Mouse (Mus musculus) hindbrain, embryonic 10.5 days (tissue): ENCODE measurements around the gene Sgip1. TPM values are rescaled to one million over a fixed set of nuclear protein-coding genes. Genes with fewer than 3 reads are reported as not detected.

Experiments
- DNase-seq: peaks from one replicate; pipeline ENCODE4 v3.0.0-alpha.2; 2017; ENCODE audit warnings: low spot score
- H3K27ac ChIP-seq: fragments of 300-500 bp; sonication (generic); 2 replicates; pipeline ENCODE4 v1.5.1; 2016; ENCODE audit warnings: mild to moderate bottlenecking, moderate library complexity
- H3K27me3 ChIP-seq: fragments of 300-500 bp; sonication (generic); 2 replicates; pipeline ENCODE4 v1.6.1; 2016; ENCODE audit warnings: mild to moderate bottlenecking; ENCODE audit not compliant: poor library complexity, insufficient read depth, severe bottlenecking
- H3K36me3 ChIP-seq: fragments of 300-500 bp; sonication (generic); 2 replicates; pipeline ENCODE4 v1.6.1; 2016; ENCODE audit warnings: mild to moderate bottlenecking, moderate library complexity
- H3K4me1 ChIP-seq: fragments of 300-500 bp; sonication (generic); replicated peaks from 2 replicates; pipeline ENCODE4 v1.6.1; 2016; ENCODE audit warnings: mild to moderate bottlenecking
- H3K4me3 ChIP-seq: fragments of 300-500 bp; sonication (generic); 2 replicates; pipeline ENCODE4 v1.5.1; 2016; ENCODE audit warnings: mild to moderate bottlenecking, moderate library complexity
- H3K9me3 ChIP-seq: fragments of 300-500 bp; sonication (generic); 2 replicates; pipeline ENCODE4 v1.6.1; 2016; ENCODE audit warnings: mild to moderate bottlenecking, moderate library complexity
- WGBS: fragments of 180-500 bp; shearing (Covaris S2); methylation state at CpG from one replicate; pipeline ENCODE4 v1.1.7; 2016; 5-methylcytosine and 5-hydroxymethylcytosine counted together
- polyA plus RNA-seq: library from polyadenylated mRNA; unstranded; fragments of >200 nt; fragmentation: Nextera tagmentation; extraction: Ambion mirVana; gene quantifications from 2 replicates; pipeline ENCODE4 v1.2.1, GENCODE M21; 2016

Sgip1 gene
- polyA plus RNA-seq, 1 experiment from 2014 or later: 14.7 TPM

GRCm38 (mm10) chr4:102895866-102896265 lies 154.8 kb downstream of the Sgip1 start:
- WGBS: 98% methylated on average over 2 of the region's 2 CpGs
- no peaks in the 10 kb centered on the region for H3K4me1 ChIP-seq

GRCm38 (mm10) chr4:102898987-102899386 lies 157.9 kb downstream of the Sgip1 start:
- Histone ChIP-seq H3K4me3 (no peak overlapping the region), H3K36me3 (peaks cover 8% of the 10 kb centered on the region; the same call in 1 of the 2 replicates), H3K27me3 (no peaks in the 10 kb centered on the region), H3K4me1 (no peaks in the 10 kb centered on the region), H3K9me3 (peaks cover 12% of the 10 kb centered on the region; the same call in 1 of the 2 replicates), H3K27ac (no peak overlapping the region)
- 88% methylated on average over 4 of the region's 4 CpGs for WGBS
- no peak for DNase-seq

More at GRCm38 (mm10) chr4:102895866-102896265, 154.8 kb downstream of the Sgip1 start:
- Histone ChIP-seq H3K9me3 (peaks cover 12% of the 10 kb centered on the region; the same call in 1 of the 2 replicates), H3K36me3 (peaks cover 8% of the 10 kb centered on the region; the same call in 1 of the 2 replicates), H3K4me3 (no peak overlapping the region), H3K27ac (no peak overlapping the region), H3K27me3 (no peaks in the 10 kb centered on the region)
- no peak for DNase-seq

DNA sequence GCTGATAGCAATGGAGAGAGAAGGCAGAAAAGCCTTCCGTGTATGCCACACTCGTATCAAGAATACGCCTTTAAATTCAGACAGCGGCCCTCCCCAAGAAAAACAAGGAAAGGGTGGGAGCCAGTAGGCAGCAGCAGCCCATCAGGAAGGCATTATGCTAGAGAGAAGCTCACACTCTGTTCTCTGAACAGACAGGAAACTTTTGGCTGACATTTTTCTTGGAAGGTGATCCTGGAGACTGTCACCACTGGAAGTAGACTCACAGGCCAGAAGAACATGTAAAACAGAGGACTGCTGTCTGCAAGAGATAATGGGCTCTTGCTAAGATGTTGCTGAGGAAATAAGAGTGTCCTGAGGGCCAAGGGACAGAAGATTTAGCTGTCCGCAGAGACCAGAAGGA lies 158.6 kb downstream of the Sgip1 start:
- Histone ChIP-seq H3K36me3 (peaks cover 8% of the 10 kb centered on the region; the same call in 1 of the 2 replicates), H3K4me1 (no peaks in the 10 kb centered on the region), H3K9me3 (peaks cover 12% of the 10 kb centered on the region; the same call in 1 of the 2 replicates), H3K27me3 (no peaks in the 10 kb centered on the region), H3K27ac (no peak overlapping the region), H3K4me3 (no peak overlapping the region)
- 86% methylated on average over 5 of the region's 5 CpGs for WGBS
- DNase-seq: no peak

- no peaks in the 10 kb centered on the region for H3K27me3 ChIP-seq
- H3K36me3 ChIP-seq: peaks cover 8% of the 10 kb centered on the region; the same call in 1 of the 2 replicates
- H3K4me3 ChIP-seq: no peak overlapping the region
- 90% methylated on average over 6 of the region's 6 CpGs for WGBS
- H3K27ac ChIP-seq: no peak overlapping the region
- no peak for DNase-seq
- peaks cover 12% of the 10 kb centered on the region; the same call in 1 of the 2 replicates for H3K9me3 ChIP-seq
- H3K4me1 ChIP-seq: no peaks in the 10 kb centered on the region
Observed at GRCm38 (mm10) chr4:102900166-102900565, 159.1 kb downstream of the Sgip1 start.

- no peak for DNase-seq
- WGBS: 84% methylated on average over 7 of the region's 7 CpGs
Observed at GRCm38 (mm10) chr4:102907843-102908427, 166.8 kb downstream of the Sgip1 start.

DNA sequence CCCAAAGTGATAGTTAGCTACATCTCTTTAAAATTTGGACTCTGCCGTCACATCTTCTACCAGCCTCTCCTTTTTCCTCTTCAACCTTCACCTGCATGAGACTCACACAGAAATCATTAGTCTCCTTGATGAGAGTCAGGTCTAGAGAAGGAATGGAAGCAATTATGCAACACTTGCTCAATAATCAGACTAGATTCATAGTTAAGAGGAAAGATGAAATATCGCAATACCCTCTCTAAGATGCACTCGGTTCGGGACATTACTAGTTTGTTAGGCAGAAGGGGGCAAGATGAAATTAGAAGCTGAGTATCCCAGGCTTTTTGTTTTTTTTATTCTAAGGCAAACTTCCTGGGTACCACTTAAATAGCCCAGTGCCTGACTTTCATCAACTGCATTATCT lies 169.1 kb downstream of the Sgip1 start:
- Histone ChIP-seq H3K27me3 (no peaks in the 10 kb centered on the region), H3K36me3 (no peaks in the 10 kb centered on the region), H3K27ac (no peak overlapping the region), H3K4me1 (no peaks in the 10 kb centered on the region), H3K4me3 (no peak overlapping the region), H3K9me3 (no peaks in the 10 kb centered on the region)
- WGBS: 93% methylated on average over 4 of the region's 4 CpGs
- DNase-seq: no peak

More at GRCm38 (mm10) chr4:102907843-102908427, 166.8 kb downstream of the Sgip1 start:
- no peaks in the 10 kb centered on the region for H3K4me1 ChIP-seq
- no peaks in the 10 kb centered on the region for H3K27me3 ChIP-seq
- H3K27ac ChIP-seq: no peak overlapping the region
- no peaks in the 10 kb centered on the region for H3K9me3 ChIP-seq
- H3K4me3 ChIP-seq: no peak overlapping the region
- no peaks in the 10 kb centered on the region for H3K36me3 ChIP-seq

DNA sequence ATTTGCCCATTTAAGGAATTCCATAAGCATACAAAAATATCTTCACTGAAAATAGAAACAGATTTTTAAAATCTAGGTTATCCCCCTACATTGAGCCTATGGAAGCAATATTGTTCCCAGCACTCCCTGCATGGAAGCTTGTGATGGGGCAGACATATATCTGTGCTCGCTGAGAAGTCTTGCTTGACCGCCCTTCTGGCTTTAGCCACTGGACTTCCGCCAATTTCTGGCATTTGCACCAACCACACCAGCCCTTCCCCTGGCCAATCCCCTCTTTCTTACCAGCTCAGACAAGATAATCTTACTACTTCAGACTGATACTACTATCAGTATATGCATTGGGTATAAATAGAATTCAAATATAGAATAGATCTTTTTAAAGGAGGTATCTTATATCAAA lies 172.1 kb downstream of the Sgip1 start:
- WGBS: 87% methylated on average over 3 of the region's 3 CpGs
- Histone ChIP-seq H3K36me3 (no peaks in the 10 kb centered on the region), H3K9me3 (no peaks in the 10 kb centered on the region), H3K4me3 (no peak overlapping the region), H3K27me3 (no peaks in the 10 kb centered on the region), H3K4me1 (no peaks in the 10 kb centered on the region), H3K27ac (no peak overlapping the region)
- no peak for DNase-seq

GRCm38 (mm10) chr4:102913700-102914327 lies 172.7 kb downstream of the Sgip1 start:
- 75% methylated on average over 5 of the region's 5 CpGs for WGBS
- H3K27ac ChIP-seq: no peak overlapping the region
- H3K4me1 ChIP-seq: no peaks in the 10 kb centered on the region
- no peak overlapping the region for H3K4me3 ChIP-seq
- no peaks in the 10 kb centered on the region for H3K27me3 ChIP-seq
- H3K36me3 ChIP-seq: no peaks in the 10 kb centered on the region
- H3K9me3 ChIP-seq: no peaks in the 10 kb centered on the region
- DNase-seq: no peak

DNA sequence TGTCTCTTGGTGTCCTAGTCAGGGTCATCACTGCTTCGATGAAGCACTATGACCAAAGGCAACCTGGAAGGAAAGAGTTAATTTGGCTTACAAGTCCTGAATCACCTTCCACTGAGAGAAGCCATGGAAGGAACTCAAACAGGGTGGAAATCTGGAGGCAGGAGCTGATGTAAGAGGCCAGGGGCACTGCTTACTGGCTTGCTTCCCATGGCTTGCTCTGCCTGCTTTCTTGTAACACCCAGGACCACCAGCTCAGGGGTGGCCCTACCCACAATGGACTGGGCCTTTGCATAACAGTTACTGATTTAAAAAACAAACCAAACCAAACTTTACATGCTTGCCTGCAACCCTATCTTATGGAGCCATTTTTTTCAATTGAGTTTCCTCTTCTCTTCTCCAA lies 177.1 kb downstream of the Sgip1 start:
- no peaks in the 10 kb centered on the region for H3K27me3 ChIP-seq
- H3K4me3 ChIP-seq: no peak overlapping the region
- no peaks in the 10 kb centered on the region for H3K9me3 ChIP-seq
- WGBS: 93% methylated on average over 1 of the region's 1 CpGs
- no peak overlapping the region for H3K27ac ChIP-seq
- no peak for DNase-seq
- H3K4me1 ChIP-seq: no peaks in the 10 kb centered on the region
- H3K36me3 ChIP-seq: no peaks in the 10 kb centered on the region

DNA sequence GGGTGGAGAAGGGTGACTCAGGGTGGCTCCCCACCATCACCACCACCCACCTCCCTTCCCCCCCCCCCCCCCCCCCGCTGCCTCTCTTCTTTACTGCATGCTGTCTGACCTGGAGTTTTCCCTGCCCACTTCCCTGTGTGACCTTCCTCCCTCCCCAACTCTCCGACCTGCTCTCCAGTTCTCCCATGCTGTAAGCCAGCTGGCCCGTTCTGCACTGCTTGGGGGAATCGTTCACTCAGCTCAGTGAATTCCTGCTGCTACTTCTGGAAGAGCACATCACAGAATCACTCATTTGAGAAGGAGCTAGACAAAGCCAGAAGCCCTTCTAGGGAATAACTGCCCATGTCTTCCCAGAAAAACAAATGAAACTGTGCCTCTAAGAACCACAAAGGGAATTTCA lies 188.4 kb downstream of the Sgip1 start:
- no peak overlapping the region for H3K4me3 ChIP-seq
- WGBS: 51% methylated on average over 4 of the region's 4 CpGs
- no peak for DNase-seq
- H3K4me1 ChIP-seq: no peaks in the 10 kb centered on the region
- H3K27ac ChIP-seq: no peak overlapping the region
- no peaks in the 10 kb centered on the region for H3K36me3 ChIP-seq
- no peaks in the 10 kb centered on the region for H3K9me3 ChIP-seq
- H3K27me3 ChIP-seq: no peaks in the 10 kb centered on the region

- no peak overlapping the region for H3K27ac ChIP-seq
- no peaks in the 10 kb centered on the region for H3K27me3 ChIP-seq
- H3K4me3 ChIP-seq: no peak overlapping the region
- WGBS: 82% methylated on average over 7 of the region's 7 CpGs
- no peaks in the 10 kb centered on the region for H3K9me3 ChIP-seq
- DNase-seq: no peak
- no peaks in the 10 kb centered on the region for H3K36me3 ChIP-seq
- no peaks in the 10 kb centered on the region for H3K4me1 ChIP-seq
Observed at GRCm38 (mm10) chr4:102930679-102931078, 189.6 kb downstream of the Sgip1 start.

- 80% methylated on average over 3 of the region's 3 CpGs for WGBS
- DNase-seq: no peak
- Histone ChIP-seq H3K36me3 (no peaks in the 10 kb centered on the region), H3K4me1 (no peaks in the 10 kb centered on the region), H3K4me3 (no peak overlapping the region), H3K9me3 (no peaks in the 10 kb centered on the region), H3K27ac (no peak overlapping the region), H3K27me3 (no peaks in the 10 kb centered on the region)
Observed at GRCm38 (mm10) chr4:102940266-102940665, 199.2 kb downstream of the Sgip1 start.

GRCm38 (mm10) chr4:102940738-102941137 lies 199.6 kb downstream of the Sgip1 start:
- Histone ChIP-seq H3K27me3 (no peaks in the 10 kb centered on the region), H3K27ac (no peak overlapping the region)
- WGBS: 90% methylated on average over 4 of the region's 4 CpGs

More at GRCm38 (mm10) chr4:102940738-102941137, 199.6 kb downstream of the Sgip1 start:
- H3K36me3 ChIP-seq: no peaks in the 10 kb centered on the region
- no peak for DNase-seq
- no peaks in the 10 kb centered on the region for H3K9me3 ChIP-seq
- H3K4me1 ChIP-seq: no peaks in the 10 kb centered on the region
- H3K4me3 ChIP-seq: no peak overlapping the region
